Mouse (Mus musculus): Measurements from ENCODE around the gene Tsnax.

- TF ChIP-seq CTCF (IDR thresholded peaks at IDR 0.05; ENCODE audit: borderline replicate concordance, extremely low read depth, insufficient read depth, insufficient read length) (no peak), POLR2A (IDR thresholded peaks at IDR 0.05; ENCODE audit: borderline replicate concordance, extremely low read depth, insufficient read depth, insufficient read length, poor library complexity, severe bottlenecking) (no peak)
Measured at GRCm38 (mm10) chr8:124976211-124976610, 36.6 kb upstream of the Tsnax start.

Data from brain, embryonic 14.5 days (tissue).